Mouse (Mus musculus) C2C12 (cell line): Measurements from ENCODE around the gene Tex19.1.

Experiments
- CTCF ChIP-seq: IDR thresholded peaks from one replicate; pipeline ENCODE4 v1.5.1; 2011; ENCODE audit not compliant: control insufficient read depth, insufficient read depth, insufficient read length
- MYOG ChIP-seq: IDR thresholded peaks from one replicate; pipeline ENCODE4 v1.6.1; 2011; ENCODE audit not compliant: control insufficient read depth, insufficient read length; ENCODE audit errors: extremely low read depth

- TF ChIP-seq CTCF: no peak
- TF ChIP-seq MYOG: no peak
These were observed 20.3 kb upstream of the Tex19.1 start for GRCm38 (mm10) chr11:121125522-121126172.
